Mouse (Mus musculus) megakaryocyte, embryonic 14.5 days (primary cell): ENCODE data around the gene Fgfr2. TPM values are rescaled to one million over a fixed set of nuclear protein-coding genes. Genes with fewer than 3 reads are reported as not detected.

ENCODE experiments used
- H3K27me3 ChIP-seq: replicated peaks from 2 replicates; pipeline ENCODE3; 2012; ENCODE audit warnings: inconsistent platforms
- H3K36me3 ChIP-seq: replicated peaks from 2 replicates; pipeline ENCODE3; 2012; ENCODE audit warnings: low read length, inconsistent platforms, mixed read lengths
- H3K4me1 ChIP-seq: 2 replicates; pipeline ENCODE4 v1.6.1; 2012; ENCODE audit warnings: inconsistent platforms
- H3K4me3 ChIP-seq: replicated peaks from 2 replicates; pipeline ENCODE3; 2012; ENCODE audit warnings: moderate library complexity, mild to moderate bottlenecking, inconsistent platforms
- H3K9me3 ChIP-seq: 2 replicates; pipeline ENCODE4 v1.6.1; 2012; ENCODE audit warnings: inconsistent platforms
- FLI1 ChIP-seq: IDR thresholded peaks from 2 replicates; pipeline ENCODE4 v1.6.1; 2012; ENCODE audit warnings: low read length, inconsistent platforms, mixed read lengths
- GATA1 ChIP-seq: IDR thresholded peaks from 3 replicates; pipeline ENCODE4 v1.6.1; 2012; ENCODE audit warnings: mixed read lengths, low read length, inconsistent platforms, borderline replicate concordance
- polyA plus RNA-seq: library from polyadenylated mRNA; stranded (reverse); fragments of >175 nt; gene quantifications from 2 replicates; pipeline ENCODE4 v1.2.3, GENCODE M21; 2012; ENCODE audit warnings: low replicate concordance; ENCODE audit not compliant: insufficient read depth

Fgfr2 gene
- polyA plus RNA-seq, 1 experiment: 0.45 TPM

- peaks cover 83% of the 10 kb centered on the region for H3K27me3 ChIP-seq
- no peak overlapping the region for H3K4me3 ChIP-seq
These were observed 2185.8 kb downstream of the Fgfr2 start for GRCm38 (mm10) chr7:130937266-130937841.

DNA sequence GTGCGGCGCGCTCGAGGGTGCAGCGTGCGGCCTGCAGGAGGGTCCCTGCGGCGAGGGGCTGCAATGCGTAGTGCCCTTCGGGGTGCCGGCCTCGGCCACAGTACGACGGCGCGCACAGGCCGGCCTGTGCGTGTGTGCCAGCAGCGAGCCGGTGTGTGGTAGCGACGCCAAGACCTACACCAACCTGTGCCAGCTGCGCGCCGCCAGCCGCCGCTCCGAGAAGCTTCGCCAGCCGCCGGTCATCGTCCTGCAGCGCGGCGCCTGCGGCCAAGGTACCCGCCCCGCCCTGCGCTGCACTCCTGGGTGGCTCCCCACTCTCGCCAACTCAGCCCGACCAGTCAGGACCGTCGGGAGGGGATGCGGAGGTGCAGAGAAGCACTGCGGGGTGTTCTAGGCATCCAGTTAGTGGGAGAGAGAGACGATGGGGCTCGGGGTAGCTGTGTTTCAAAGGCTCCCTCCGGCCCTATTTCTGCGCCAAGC is 2186.6 kb downstream of the Fgfr2 start:
- no peaks in the 10 kb centered on the region for H3K36me3 ChIP-seq
- peaks cover 83% of the 10 kb centered on the region for H3K27me3 ChIP-seq
- peak overlapping the region; percentile 89 for H3K4me3 ChIP-seq
- H3K4me1 ChIP-seq: peaks cover 17% of the 10 kb centered on the region
- peaks cover 5% of the 10 kb centered on the region for H3K9me3 ChIP-seq
- no peak for TF ChIP-seq GATA1
- no peak for TF ChIP-seq FLI1

More at GRCm38 (mm10) chr7:130937266-130937841, 2185.8 kb downstream of the Fgfr2 start:
- no peaks in the 10 kb centered on the region for H3K36me3 ChIP-seq
- peaks cover 2% of the 10 kb centered on the region for H3K9me3 ChIP-seq
- H3K4me1 ChIP-seq: peaks cover 17% of the 10 kb centered on the region
- no peak for TF ChIP-seq FLI1
- TF ChIP-seq GATA1: no peak

DNA sequence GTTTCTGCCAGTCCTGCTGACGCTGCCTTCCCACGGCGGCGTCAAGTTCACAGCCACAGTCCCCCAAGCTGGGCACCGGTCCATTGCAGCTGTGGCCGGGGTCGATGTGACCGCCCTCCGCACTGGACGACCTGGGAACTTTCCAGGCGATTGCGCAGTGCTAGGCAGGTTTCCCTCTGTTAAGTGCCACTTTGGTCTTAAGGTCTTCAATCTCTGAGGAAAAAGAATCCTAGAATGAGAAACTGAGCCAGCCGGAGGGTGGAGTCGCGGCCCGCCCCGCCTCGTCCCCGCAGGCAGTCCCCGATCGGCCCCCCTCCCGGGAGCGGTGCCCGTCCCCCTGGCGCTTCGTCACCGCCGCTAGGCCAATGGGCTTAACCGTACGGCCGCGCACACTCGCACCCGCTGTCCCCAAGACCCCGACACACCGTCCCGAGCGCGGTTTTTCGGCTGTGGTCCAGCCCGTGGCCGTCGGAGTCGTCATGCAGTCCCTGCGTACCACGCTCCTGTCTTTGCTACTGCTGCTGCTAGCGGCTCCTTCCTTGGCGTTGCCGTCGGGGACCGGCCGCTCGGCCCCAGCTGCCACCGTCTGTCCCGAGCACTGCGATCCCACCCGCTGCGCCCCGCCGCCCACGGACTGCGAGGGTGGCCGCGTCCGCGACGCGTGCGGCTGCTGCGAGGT is 2187.2 kb downstream of the Fgfr2 start, which contains the start of gene Htra1:
TSS of gene Htra1 (plus strand) at position 319 of the 679 bp plus-strand sequence.
- Histone ChIP-seq H3K4me1 (peaks cover 17% of the 10 kb centered on the region), H3K36me3 (no peaks in the 10 kb centered on the region), H3K9me3 (peaks cover 5% of the 10 kb centered on the region), H3K27me3 (peaks cover 79% of the 10 kb centered on the region), H3K4me3 (peak within 1 kb of the TSS; percentile 89)
- TF ChIP-seq GATA1 (no peak), FLI1 (no peak)

- Histone ChIP-seq H3K9me3 (peaks cover 5% of the 10 kb centered on the region), H3K36me3 (no peaks in the 10 kb centered on the region), H3K4me3 (peak overlapping the region; percentile 89), H3K4me1 (peaks cover 17% of the 10 kb centered on the region), H3K27me3 (peaks cover 75% of the 10 kb centered on the region)
- TF ChIP-seq GATA1 (no peak), FLI1 (no peak)
These were observed 2187.7 kb downstream of the Fgfr2 start for GRCm38 (mm10) chr7:130935421-130935792.

GRCm38 (mm10) chr7:130934654-130935053 is 2188.5 kb downstream of the Fgfr2 start:
- peaks cover 5% of the 10 kb centered on the region for H3K9me3 ChIP-seq
- TF ChIP-seq GATA1: no peak
- TF ChIP-seq FLI1: no peak
- no peak overlapping the region for H3K4me3 ChIP-seq
- H3K27me3 ChIP-seq: peaks cover 73% of the 10 kb centered on the region
- peaks cover 17% of the 10 kb centered on the region for H3K4me1 ChIP-seq
- H3K36me3 ChIP-seq: no peaks in the 10 kb centered on the region

DNA sequence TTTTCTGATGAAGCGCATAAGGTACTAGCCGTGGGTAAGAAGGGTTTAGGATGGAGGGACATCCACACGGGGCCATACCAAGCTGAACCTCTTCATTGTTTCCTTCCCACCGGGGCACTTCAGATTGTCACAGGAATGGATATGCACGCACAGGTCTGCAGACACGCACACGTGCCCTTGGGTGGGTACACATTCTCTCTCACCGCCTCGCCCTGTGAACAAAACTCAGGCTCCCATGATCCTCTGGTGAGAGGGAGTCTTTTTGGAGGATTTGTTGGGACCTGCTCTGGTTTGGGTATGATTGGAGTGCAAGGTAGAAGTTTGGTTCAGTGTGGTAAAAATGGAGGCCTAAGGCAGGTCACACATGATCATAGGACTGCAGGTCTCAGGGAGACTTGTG is 2190.2 kb downstream of the Fgfr2 start:
- no peak overlapping the region for H3K4me3 ChIP-seq
- peaks cover 5% of the 10 kb centered on the region for H3K9me3 ChIP-seq
- H3K27me3 ChIP-seq: peaks cover 61% of the 10 kb centered on the region
- peaks cover 17% of the 10 kb centered on the region for H3K4me1 ChIP-seq
- TF ChIP-seq GATA1: no peak
- no peak for TF ChIP-seq FLI1
- H3K36me3 ChIP-seq: no peaks in the 10 kb centered on the region

GRCm38 (mm10) chr7:130930401-130930800 is 2192.7 kb downstream of the Fgfr2 start:
- H3K4me3 ChIP-seq: no peak overlapping the region
- peaks cover under 1% of the 10 kb centered on the region for H3K4me1 ChIP-seq
- no peaks in the 10 kb centered on the region for H3K36me3 ChIP-seq
- H3K27me3 ChIP-seq: peaks cover 36% of the 10 kb centered on the region
- no peak for TF ChIP-seq GATA1
- no peak for TF ChIP-seq FLI1
- peaks cover 5% of the 10 kb centered on the region for H3K9me3 ChIP-seq

DNA sequence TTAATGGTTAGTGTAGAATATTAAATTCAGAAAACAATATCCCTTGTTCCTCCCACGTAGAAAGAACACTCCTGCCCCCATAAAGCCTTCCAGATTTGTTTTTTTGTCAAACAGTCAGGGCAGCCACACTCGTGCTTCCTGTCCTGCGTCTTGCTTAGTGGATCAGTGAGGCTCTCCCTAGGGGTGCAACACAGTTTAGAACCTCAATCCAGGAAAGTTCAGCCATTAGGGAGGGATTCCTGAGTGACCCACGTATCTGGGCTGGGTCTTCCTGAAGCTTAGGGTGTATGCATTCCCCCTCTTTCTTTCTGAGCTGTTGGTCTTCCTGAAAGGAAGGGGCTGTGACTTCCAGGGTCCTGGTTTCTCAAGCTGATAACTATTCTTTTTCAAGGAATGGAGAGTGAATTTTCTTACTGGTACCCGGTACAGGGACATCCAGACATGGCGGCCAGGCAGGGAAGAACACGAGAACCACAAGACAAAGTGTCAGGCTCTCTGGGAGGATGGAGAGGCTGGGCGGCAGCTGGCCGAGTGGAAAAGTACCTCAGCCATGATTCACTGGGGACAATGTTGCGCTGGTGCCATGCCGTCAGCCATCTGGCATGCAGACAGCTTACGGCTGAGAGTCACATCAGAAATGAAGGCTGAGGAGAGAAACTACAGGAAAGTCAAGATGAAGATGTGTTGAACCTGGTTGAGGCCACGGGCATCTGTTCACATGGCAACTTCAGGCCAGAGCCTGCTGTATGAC is 2200.0 kb downstream of the Fgfr2 start:
- Histone ChIP-seq H3K4me3 (no peak overlapping the region), H3K27me3 (peaks cover 18% of the 10 kb centered on the region), H3K36me3 (no peaks in the 10 kb centered on the region), H3K9me3 (peaks cover 10% of the 10 kb centered on the region), H3K4me1 (no peaks in the 10 kb centered on the region)
- no peak for TF ChIP-seq FLI1
- no peak for TF ChIP-seq GATA1

GRCm38 (mm10) chr7:130918260-130918659 is 2204.9 kb downstream of the Fgfr2 start:
- peaks cover 10% of the 10 kb centered on the region for H3K9me3 ChIP-seq
- peaks cover 10% of the 10 kb centered on the region for H3K27me3 ChIP-seq
- TF ChIP-seq GATA1: no peak
- H3K36me3 ChIP-seq: no peaks in the 10 kb centered on the region
- H3K4me3 ChIP-seq: no peak overlapping the region
- no peaks in the 10 kb centered on the region for H3K4me1 ChIP-seq
